Mouse (Mus musculus) heart, adult 2 months (tissue): ENCODE results near the gene Ankfn1. TPM values are rescaled to one million over a fixed set of nuclear protein-coding genes. Genes with fewer than 3 reads are reported as not detected.

Experiments used
- DNase-seq, 2 experiments: peaks; one replicate each; pipeline ENCODE4 v3.0.0; 2021
- H3K27ac ChIP-seq: fragments of 200-600 bp; 2 replicates; pipeline ENCODE4 v1.8.1; 2022
- H3K27me3 ChIP-seq: fragments of 200-500 bp; 2 replicates; pipeline ENCODE4 v1.6.1; 2012; ENCODE audit warnings: mild to moderate bottlenecking, low read length, inconsistent platforms, mixed read lengths; ENCODE audit not compliant: control insufficient read depth, insufficient read depth
- H3K36me3 ChIP-seq: fragments of 200-500 bp; 2 replicates; pipeline ENCODE4 v1.6.1; 2012; ENCODE audit warnings: low read length, inconsistent platforms; ENCODE audit not compliant: control insufficient read depth, insufficient read depth
- H3K4me1 ChIP-seq: fragments of 200-500 bp; 2 replicates; pipeline ENCODE4 v1.6.1; 2011; ENCODE audit warnings: low read length; ENCODE audit not compliant: control insufficient read depth, insufficient read depth
- H3K4me3 ChIP-seq: fragments of 200-600 bp; 2 replicates; pipeline ENCODE4 v1.8.1; 2022
- H3K79me2 ChIP-seq: fragments of 200-500 bp; replicated peaks from 2 replicates; pipeline ENCODE4 v1.6.1; 2012; ENCODE audit warnings: mild to moderate bottlenecking, inconsistent platforms, low read length, moderate library complexity, mixed read lengths; ENCODE audit not compliant: control insufficient read depth, insufficient read depth
- H3K9ac ChIP-seq: fragments of 200-500 bp; 2 replicates; pipeline ENCODE4 v1.6.1; 2012; ENCODE audit warnings: low read depth, mild to moderate bottlenecking, control low read depth, inconsistent platforms, low read length, mixed read lengths
- CTCF ChIP-seq: fragments of 200-600 bp; IDR thresholded peaks from 2 replicates; pipeline ENCODE4 v1.8.1; 2022; ENCODE audit warnings: antibody characterized with exemption, mild to moderate bottlenecking, moderate library complexity
- EP300 ChIP-seq: fragments of 200-500 bp; IDR thresholded peaks from 2 replicates; pipeline ENCODE4 v1.6.1; 2011; ENCODE audit warnings: low read depth, low read length, control low read depth; ENCODE audit not compliant: insufficient read depth
- POLR2A ChIP-seq: fragments of 200-500 bp; IDR thresholded peaks from 2 replicates; pipeline ENCODE4 v1.6.1; 2011; ENCODE audit warnings: mild to moderate bottlenecking, low read depth, low read length, control low read depth; ENCODE audit not compliant: insufficient read depth
- WGBS: fragments of 180-500 bp; shearing (Covaris S2); methylation state at CpG from one replicate; pipeline ENCODE4 v1.1.7; 2018; 5-methylcytosine and 5-hydroxymethylcytosine counted together
- intact Hi-C: fragments of 180-260 bp; cut with DNase I; formaldehyde crosslinking; loops from one replicate; pipeline ENCODE4 v1.15.1; 2025
- long read RNA-seq: library from polyadenylated mRNA; stranded (forward); transcript quantifications from one replicate; pipeline ENCODE4 v2.0.0, GENCODE M21; 2021
- polyA plus RNA-seq: library from polyadenylated mRNA; depleted of rRNA; stranded (reverse); fragments of >200 nt; gene quantifications from 2 replicates; pipeline ENCODE4 v1.2.3, GENCODE M21; 2012; rRNA removed
- total RNA-seq, 2 experiments: library from RNA; stranded (reverse); gene quantifications; 2 replicates each; pipeline ENCODE4 v1.2.3; 2021

Gene Ankfn1
- total RNA-seq: not detected
- polyA plus RNA-seq: 0.14 TPM in 1 of 2 replicates, not detected in the other
- long read RNA-seq: 0 reads

GRCm38 (mm10) chr11:89777431-89777830 lies at the start of gene Ankfn1:
Gene Ankfn1, minus strand, starts transcription at chr11:89777653.
- WGBS: 30% methylated on average over 7 of the region's 7 CpGs
- Histone ChIP-seq H3K79me2 (no peaks in the 10 kb centered on the region), H3K9ac (no peak within 1 kb of the TSS), H3K27me3 (no peaks in the 10 kb centered on the region), H3K4me1 (no peaks in the 10 kb centered on the region), H3K27ac (no peak within 1 kb of the TSS), H3K4me3 (no peak within 1 kb of the TSS), H3K36me3 (no peaks in the 10 kb centered on the region)
- TF ChIP-seq EP300 (no peak), CTCF (no peak), POLR2A (no peak)
- no peak for DNase-seq
- intact Hi-C loops: no loop called here

GRCm38 (mm10) chr11:89823661-89824446 lies 46.4 kb upstream of the Ankfn1 start:
- intact Hi-C loops: no loop called here
- DNase-seq: no peak
- H3K4me3 ChIP-seq: no peak overlapping the region
- no peaks in the 10 kb centered on the region for H3K36me3 ChIP-seq
- H3K9ac ChIP-seq: no peak overlapping the region
- H3K4me1 ChIP-seq: no peaks in the 10 kb centered on the region
- no peak overlapping the region for H3K27ac ChIP-seq
- 70% methylated on average over 8 of the region's 8 CpGs for WGBS
- H3K79me2 ChIP-seq: no peaks in the 10 kb centered on the region
- TF ChIP-seq EP300 (no peak), POLR2A (no peak), CTCF (no peak)
- H3K27me3 ChIP-seq: no peaks in the 10 kb centered on the region

- no peak for TF ChIP-seq POLR2A
- TF ChIP-seq CTCF: no peak
- TF ChIP-seq EP300: no peak
These were observed 41.1 kb upstream of the Ankfn1 start for GRCm38 (mm10) chr11:89818594-89818993.

GRCm38 (mm10) chr11:89811403-89811802 lies 34.0 kb upstream of the Ankfn1 start:
- Histone ChIP-seq H3K36me3 (no peaks in the 10 kb centered on the region), H3K27me3 (no peaks in the 10 kb centered on the region), H3K9ac (no peak overlapping the region), H3K4me3 (no peak overlapping the region), H3K79me2 (no peaks in the 10 kb centered on the region), H3K27ac (no peak overlapping the region), H3K4me1 (no peaks in the 10 kb centered on the region)
- TF ChIP-seq CTCF: no peak
- no peak for TF ChIP-seq EP300
- no peak for TF ChIP-seq POLR2A
- 71% methylated on average over 1 of the region's 1 CpGs for WGBS
- intact Hi-C loops: no loop called here
- no peak for DNase-seq

More at GRCm38 (mm10) chr11:89818594-89818993, 41.1 kb upstream of the Ankfn1 start:
- H3K79me2 ChIP-seq: no peaks in the 10 kb centered on the region
- no peaks in the 10 kb centered on the region for H3K4me1 ChIP-seq
- no peaks in the 10 kb centered on the region for H3K27me3 ChIP-seq
- no peak overlapping the region for H3K9ac ChIP-seq
- H3K36me3 ChIP-seq: no peaks in the 10 kb centered on the region
- no peak overlapping the region for H3K27ac ChIP-seq
- 46% methylated on average over 4 of the region's 4 CpGs for WGBS
- intact Hi-C loops: no loop called here
- no peak overlapping the region for H3K4me3 ChIP-seq
- DNase-seq: no peak

GRCm38 (mm10) chr11:89807998-89808397 lies 30.5 kb upstream of the Ankfn1 start:
- no peak overlapping the region for H3K9ac ChIP-seq
- TF ChIP-seq EP300 (no peak), CTCF (no peak)
- 54% methylated on average over 11 of the region's 11 CpGs for WGBS

GRCm38 (mm10) chr11:89804822-89805221 lies 27.4 kb upstream of the Ankfn1 start:
- no peaks in the 10 kb centered on the region; the same call in 1 of the 2 replicates for H3K27me3 ChIP-seq
- no peak for DNase-seq
- no peak overlapping the region for H3K4me3 ChIP-seq
- no peaks in the 10 kb centered on the region for H3K36me3 ChIP-seq
- TF ChIP-seq EP300: no peak
- no peak for TF ChIP-seq CTCF
- TF ChIP-seq POLR2A: no peak
- H3K9ac ChIP-seq: no peak overlapping the region
- no peaks in the 10 kb centered on the region for H3K4me1 ChIP-seq
- no peak overlapping the region for H3K27ac ChIP-seq
- intact Hi-C loops: no loop called here
- 28% methylated on average over 5 of the region's 5 CpGs for WGBS
- no peaks in the 10 kb centered on the region for H3K79me2 ChIP-seq

More at GRCm38 (mm10) chr11:89807998-89808397, 30.5 kb upstream of the Ankfn1 start:
- H3K4me1 ChIP-seq: no peaks in the 10 kb centered on the region
- no peaks in the 10 kb centered on the region for H3K79me2 ChIP-seq
- intact Hi-C loops: no loop called here
- no peaks in the 10 kb centered on the region for H3K36me3 ChIP-seq
- no peaks in the 10 kb centered on the region for H3K27me3 ChIP-seq
- no peak for DNase-seq
- H3K4me3 ChIP-seq: no peak overlapping the region
- H3K27ac ChIP-seq: no peak overlapping the region
